Mouse (Mus musculus) G1E (cell line): ENCODE results near the gene Dscam.

ENCODE experiments used
- CTCF ChIP-seq: IDR thresholded peaks from 2 replicates; pipeline ENCODE4 v1.5.1; 2012; ENCODE audit warnings: low read depth, low read length, inconsistent platforms, mixed read lengths
- TAL1 ChIP-seq: conservative IDR thresholded peaks from 2 replicates; pipeline ENCODE4 v1.6.1; 2012; ENCODE audit warnings: low read depth, low read length, inconsistent platforms, mixed read lengths

GRCm38 (mm10) chr16:96613275-96613674 is 557.3 kb downstream of the Dscam start:
- TF ChIP-seq TAL1 (no peak), CTCF (no peak)
